Mouse (Mus musculus) B cell, adult 2 months (primary cell): Measurements from ENCODE around the gene Fthl17f.
A peak's percentile ranks its signal among the peaks of the same experiment; 100 is the strongest.
"Not testable (repeated sequence)": the region's sequence is repeated elsewhere in the genome, so short reads cannot be mapped to it uniquely, and the experiment has no call there.

Experiments used
- DNase-seq, 2 experiments: peaks; one replicate each; pipeline ENCODE4 v3.0.0; 2022

The Fthl17f gene

GRCm38 (mm10) chrX:9062715-9063114, at the start of gene Fthl17f:
Gene Fthl17f (plus strand): TSS chrX:9063015.
- not testable (repeated sequence) for DNase-seq

- no peak for DNase-seq
Measured at GRCm38 (mm10) chrX:9016079-9016478, 46.7 kb upstream of the Fthl17f start.

DNA sequence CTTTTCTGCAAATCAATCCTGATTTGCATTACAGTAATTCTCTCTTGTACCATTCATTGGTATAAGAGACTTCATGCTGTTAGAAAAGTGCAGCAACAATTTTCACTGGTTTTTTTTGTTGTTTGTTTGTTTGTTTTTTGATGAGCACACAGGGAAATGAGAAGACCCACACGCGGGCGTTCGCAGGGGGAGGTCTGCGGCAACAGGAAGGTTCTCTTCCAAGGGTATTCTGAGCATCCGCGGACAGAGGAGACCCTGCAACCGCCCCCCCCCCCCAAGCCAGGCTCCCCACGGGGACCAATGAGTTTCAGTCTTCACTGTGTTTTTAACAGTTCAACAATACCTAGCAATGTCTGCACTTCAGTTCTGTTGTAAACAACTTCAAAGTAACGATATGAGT, 43.3 kb upstream of the Fthl17f start:
- no peak for DNase-seq

GRCm38 (mm10) chrX:9033193-9033592, 29.6 kb upstream of the Fthl17f start, which contains the start of gene Fthl17e:
Gene Fthl17e (plus strand): TSS chrX:9033493.
- DNase-seq = not testable (repeated sequence)

DNA sequence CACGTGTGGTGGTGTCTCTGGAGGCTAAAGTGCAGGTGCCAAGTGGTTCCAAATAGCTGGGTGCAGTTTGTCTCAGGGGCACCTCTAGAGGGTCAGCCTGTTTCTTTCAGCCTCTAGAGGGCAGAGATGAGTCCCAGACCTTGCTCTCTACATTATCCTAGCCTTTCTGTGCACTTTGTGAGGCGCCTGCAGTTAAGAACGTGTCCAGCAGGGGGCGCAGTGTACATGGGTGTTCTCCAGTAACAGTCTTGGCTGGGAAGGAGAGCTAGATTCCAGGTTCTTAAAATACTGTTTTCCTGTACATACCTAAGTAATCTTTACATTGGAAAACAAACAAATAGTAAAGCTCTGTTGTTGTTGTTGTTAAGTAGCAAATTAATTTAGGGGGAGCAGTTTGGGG, 21.2 kb upstream of the Fthl17f start:
- peak in 1 of 2 experiments; percentile 12 for DNase-seq

DNA sequence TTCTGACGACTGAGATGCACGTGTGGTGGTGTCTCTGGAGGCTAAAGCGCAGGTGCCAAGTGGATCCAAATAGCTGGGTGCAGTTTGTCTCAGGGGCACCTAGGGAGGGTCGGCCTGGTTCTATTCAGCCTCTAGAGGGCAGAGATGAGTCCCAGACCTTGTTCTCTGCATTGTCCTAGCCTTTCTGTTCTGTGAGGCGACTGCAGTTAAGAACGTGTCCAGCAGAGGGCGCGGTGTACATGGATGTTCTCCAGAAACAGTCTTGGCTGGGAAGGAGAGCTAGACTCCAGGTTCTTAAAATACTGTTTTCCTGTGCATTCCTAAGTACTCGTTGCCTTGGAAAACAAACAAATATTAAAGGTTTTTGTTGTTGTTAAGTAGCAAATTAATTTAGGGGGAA, 1.9 kb upstream of the Fthl17f start:
- DNase-seq = peak; percentile 46 to 67

DNA sequence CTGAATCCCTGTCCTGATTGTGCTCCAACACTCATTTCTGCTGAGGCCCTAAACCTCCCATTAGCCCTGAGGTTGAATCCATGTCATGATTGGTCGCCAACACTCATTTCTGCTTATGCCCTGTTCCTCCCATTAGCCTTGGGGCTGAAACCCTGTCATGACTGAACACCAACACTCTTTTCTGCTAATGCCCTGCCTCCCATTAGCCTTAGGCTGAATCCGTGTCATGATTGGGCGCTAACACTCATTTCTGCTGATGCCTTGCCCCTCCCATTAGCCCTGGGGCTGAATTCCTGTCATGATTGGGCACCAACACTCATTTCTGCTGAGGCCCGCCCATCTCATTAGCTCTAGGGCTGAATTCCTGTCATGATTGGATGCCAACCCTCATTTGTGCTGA, 714 bp upstream of the Fthl17f start:
- DNase-seq = no peak

- DNase-seq = peak; percentile 36 to 78
Measured at GRCm38 (mm10) chrX:9077699-9078098, 14.9 kb downstream of the Fthl17f start.

- DNase-seq = not testable (repeated sequence)
Measured at GRCm38 (mm10) chrX:9095066-9095465, 32.3 kb downstream of the Fthl17f start.

GRCm38 (mm10) chrX:9104262-9104661, 41.4 kb downstream of the Fthl17f start, which contains the start of gene 4930402K13Rik:
Gene 4930402K13Rik (plus strand): TSS chrX:9104562.
- DNase-seq = no peak

DNA sequence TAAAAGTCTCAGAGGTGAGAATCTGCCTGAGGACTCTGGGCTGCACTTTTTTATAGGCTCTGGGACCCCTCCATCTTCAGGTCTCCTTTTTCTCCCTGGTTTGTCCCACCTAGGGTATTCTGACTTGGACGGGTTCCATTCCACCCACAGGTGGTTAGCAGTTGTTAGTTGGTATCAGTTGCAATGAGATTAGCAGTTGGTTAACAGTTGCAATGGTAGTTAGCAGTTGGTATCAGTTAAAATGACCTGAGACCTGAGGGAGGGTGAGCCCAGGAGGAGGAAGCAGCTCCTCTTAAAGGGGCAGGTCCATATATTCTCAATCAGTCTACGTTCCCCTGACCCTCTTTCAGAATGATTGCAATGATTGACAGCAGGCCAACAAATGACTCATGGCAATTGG, 47.6 kb downstream of the Fthl17f start:
- no peak for DNase-seq
